Mouse (Mus musculus): ENCODE measurements at regions not wholly inside any gene's neighbourhood (a gene's known extent, or its start where the extent isn't known, plus 50 kb on each side); places are given as distances from the start of the nearest gene placed in this dataset.

DNA sequence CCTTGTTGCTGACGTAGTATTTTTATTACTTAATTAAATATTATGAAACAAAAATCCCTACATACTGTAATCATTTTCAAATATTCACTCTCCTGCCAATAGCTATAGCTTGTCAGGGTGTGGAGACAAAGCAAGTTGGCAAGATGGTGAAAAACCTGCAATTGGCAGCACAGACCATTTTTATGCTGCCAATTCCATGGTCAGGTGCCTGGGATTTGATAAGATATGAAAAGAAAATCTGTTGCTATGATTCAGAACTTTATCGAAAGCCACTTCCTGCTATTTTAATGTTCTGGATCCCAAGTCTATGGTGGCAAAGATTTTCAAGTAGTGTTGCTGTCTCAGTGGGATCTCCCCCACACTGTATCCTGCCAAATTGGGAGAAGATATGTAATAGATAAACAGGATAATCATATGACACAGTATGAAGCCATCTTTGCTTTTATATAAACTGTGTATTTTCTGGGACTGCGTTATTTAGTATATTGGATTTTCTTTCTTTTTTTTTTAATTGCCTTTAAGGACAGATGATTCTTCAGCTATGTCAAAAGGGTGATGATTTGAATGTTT lies 165.3 kb upstream of the Lrrc3b start:
- TF ChIP-seq CTCF (IDR thresholded peaks at IDR 0.05; ENCODE audit: low read depth) (no peak), EP300 (IDR thresholded peaks at IDR 0.05; ENCODE audit: low read depth) (no peak)
